17 mouse cellular contexts compared by ENCODE assay signal in the genomic region with DNA sequence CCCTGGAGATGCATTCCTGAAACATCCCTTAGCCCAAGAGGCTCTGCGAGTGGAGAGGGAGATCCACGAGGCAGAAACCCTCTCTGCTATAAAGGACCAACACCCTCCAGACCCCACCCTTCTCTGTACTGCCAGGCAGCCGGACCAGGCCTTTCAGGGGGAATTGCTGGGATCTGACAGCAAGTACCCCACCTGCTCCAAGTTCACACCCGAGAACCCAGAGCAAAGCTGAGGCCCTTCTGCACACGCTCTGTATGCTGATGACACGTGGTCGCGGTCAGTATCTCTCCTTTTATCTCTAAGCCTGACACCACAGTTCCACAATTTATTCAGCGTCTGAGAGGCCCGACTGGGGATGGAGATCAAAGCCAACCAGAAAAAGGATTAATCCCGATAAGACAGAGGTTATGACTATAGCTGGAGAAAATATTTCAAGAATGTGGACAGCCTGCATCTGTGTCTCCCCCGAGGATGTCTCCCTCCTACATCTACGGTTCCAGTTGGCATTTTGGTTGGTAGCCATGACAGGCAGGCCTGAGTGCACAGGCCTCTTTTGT.
DNase-seq lines count a peak whose midpoint lies in the region; ATAC-seq lines count a peak whose summit lies in the region.
"Had no signal": no experiment of that assay in that cellular context is flagged by ENCODE, and none has a peak within 500 bp of the region (broad histone marks: within the 10 kb centered on the region; RNA-seq: fewer than 3 reads in every experiment).

No protein-coding gene starts in this region.

- no peak for DNase-seq in limb, embryonic 10.5 days (ENCODE audit: low spot score)
- DNase-seq in embryonic facial prominence, embryonic 14.5 days (ENCODE audit: low spot score), result peak; percentile 63
- DNase-seq in midbrain, embryonic 11.5 days (ENCODE audit: low spot score, missing footprints), result no peak
- DNase-seq in yolk sac, embryonic 10.5 days (ENCODE audit: low spot score), result peak; percentile 20
- DNase-seq in thymus, postnatal 14 days, result no peak
- no peak for DNase-seq in heart, postnatal 4 days
- no peak for DNase-seq in urinary bladder, postnatal 36 days (ENCODE audit: low spot score in 2 of 2)
- DNase-seq: cerebellum, adult 18-20 months; forebrain, postnatal 0 days; heart, adult 2 months; layer of hippocampus, postnatal 36 days; thymus, postnatal 4 days had no signal

- no peaks in the 10 kb centered on the region for H3K27me3 ChIP-seq in limb, embryonic 12.5 days
- H3K27me3 ChIP-seq in limb, embryonic 10.5 days (ENCODE audit: low read depth, poor library complexity, severe bottlenecking), result no peaks in the 10 kb centered on the region
- no peaks in the 10 kb centered on the region for H3K27me3 ChIP-seq in embryonic facial prominence, embryonic 14.5 days (replicated peaks; ENCODE audit: control insufficient read depth, insufficient read depth, low read length)
- H3K27me3 ChIP-seq in midbrain, embryonic 11.5 days (ENCODE audit: control insufficient read depth, insufficient read depth, low read length), result no peaks in the 10 kb centered on the region
- H3K27me3 ChIP-seq: kidney, embryonic 15.5 days had no signal

- H3K4me2 ChIP-seq in limb, embryonic 12.5 days, result no peak overlapping the region
- H3K4me2 ChIP-seq in embryonic facial prominence, embryonic 14.5 days (ENCODE audit: low read depth, low read length), result no peak overlapping the region
- H3K4me2 ChIP-seq in midbrain, embryonic 11.5 days, result no peak overlapping the region
- H3K4me2 ChIP-seq: kidney, embryonic 15.5 days had no signal

- WGBS in limb, embryonic 12.5 days, result 51% methylated on average over 13 of the region's 13 CpGs
- 64% methylated on average over 13 of the region's 13 CpGs for WGBS in limb, embryonic 10.5 days
- WGBS in embryonic facial prominence, embryonic 14.5 days, result 44% methylated on average over 13 of the region's 13 CpGs
- WGBS in midbrain, embryonic 11.5 days, result 36% methylated on average over 13 of the region's 13 CpGs

- H3K9me3 ChIP-seq in limb, embryonic 12.5 days, result no peaks in the 10 kb centered on the region
- H3K9me3 ChIP-seq in limb, embryonic 10.5 days (replicated peaks), result no peaks in the 10 kb centered on the region
- no peaks in the 10 kb centered on the region for H3K9me3 ChIP-seq in embryonic facial prominence, embryonic 14.5 days (ENCODE audit: control insufficient read depth, low read length)
- H3K9me3 ChIP-seq in midbrain, embryonic 11.5 days (ENCODE audit: control insufficient read depth, low read length), result no peaks in the 10 kb centered on the region
- H3K9me3 ChIP-seq: kidney, embryonic 15.5 days had no signal

- H3K4me1 ChIP-seq in limb, embryonic 12.5 days (replicated peaks), result peaks cover 7% of the 10 kb centered on the region; the same call in 1 of the 2 replicates
- H3K4me1 ChIP-seq in limb, embryonic 10.5 days, result no peaks in the 10 kb centered on the region
- peaks cover 4% of the 10 kb centered on the region; the same call in 1 of the 2 replicates for H3K4me1 ChIP-seq in embryonic facial prominence, embryonic 14.5 days (ENCODE audit: control insufficient read depth, insufficient read depth, low read length)
- peaks cover 11% of the 10 kb centered on the region for H3K4me1 ChIP-seq in midbrain, embryonic 11.5 days (ENCODE audit: control insufficient read depth, insufficient read depth, low read length)

- no peak overlapping the region for H3K4me3 ChIP-seq in limb, embryonic 12.5 days (replicated peaks)
- no peak overlapping the region for H3K4me3 ChIP-seq in limb, embryonic 10.5 days
- H3K4me3 ChIP-seq in embryonic facial prominence, embryonic 14.5 days (ENCODE audit: low read depth, low read length), result no peak overlapping the region
- H3K4me3 ChIP-seq in midbrain, embryonic 11.5 days (ENCODE audit: low read depth, low read length), result no peak overlapping the region
- H3K4me3 ChIP-seq: heart, adult 2 months; kidney, embryonic 15.5 days had no signal

- 0 out of 2 replicates have a peak, but pooled peaks have one; percentile 42 for ATAC-seq in limb, embryonic 12.5 days (ENCODE audit: insufficient number of reproducible peaks, insufficient read depth, low FRiP score, low TSS enrichment, low read depth)
- ATAC-seq in embryonic facial prominence, embryonic 14.5 days (ENCODE audit: low read depth), result peak; percentile 77
- ATAC-seq in midbrain, embryonic 11.5 days (ENCODE audit: low FRiP score), result peak; percentile 66
- ATAC-seq: forebrain, postnatal 0 days; hindbrain, embryonic 16.5 days had no signal

- H3K9ac ChIP-seq in limb, embryonic 12.5 days (replicated peaks), result no peak overlapping the region
- no peak overlapping the region for H3K9ac ChIP-seq in embryonic facial prominence, embryonic 14.5 days (ENCODE audit: low read depth, low read length)
- no peak overlapping the region for H3K9ac ChIP-seq in midbrain, embryonic 11.5 days (ENCODE audit: low read length)
- H3K9ac ChIP-seq: forebrain, postnatal 0 days; kidney, embryonic 15.5 days; liver, embryonic 14.5 days had no signal

- H3K27ac ChIP-seq in limb, embryonic 12.5 days, result no peak overlapping the region
- no peak overlapping the region for H3K27ac ChIP-seq in limb, embryonic 10.5 days
- no peak overlapping the region for H3K27ac ChIP-seq in embryonic facial prominence, embryonic 14.5 days (replicated peaks; ENCODE audit: low read depth, low read length)
- no peak overlapping the region; the same call in 1 of the 2 replicates for H3K27ac ChIP-seq in midbrain, embryonic 11.5 days (ENCODE audit: low read depth, low read length)
- H3K27ac ChIP-seq: heart, adult 2 months; kidney, embryonic 15.5 days; liver, embryonic 14.5 days had no signal

- H3K36me3 ChIP-seq in limb, embryonic 12.5 days, result no peaks in the 10 kb centered on the region
- no peaks in the 10 kb centered on the region for H3K36me3 ChIP-seq in limb, embryonic 10.5 days
- H3K36me3 ChIP-seq in embryonic facial prominence, embryonic 14.5 days (ENCODE audit: control insufficient read depth, insufficient read depth, low read length), result no peaks in the 10 kb centered on the region
- no peaks in the 10 kb centered on the region for H3K36me3 ChIP-seq in midbrain, embryonic 11.5 days (ENCODE audit: control insufficient read depth, insufficient read depth, low read length)
- H3K36me3 ChIP-seq: G1E; kidney, embryonic 15.5 days had no signal

Comparison
In these comparisons a context has a peak if more than half of its experiments do, and no peak if none do; other contexts are left out.
1. DNase-seq: peak in embryonic facial prominence, embryonic 14.5 days (single experiment) and yolk sac, embryonic 10.5 days (single experiment); none in limb, embryonic 10.5 days (single experiment), midbrain, embryonic 11.5 days (single experiment), thymus, postnatal 14 days (single experiment), heart, postnatal 4 days (single experiment) and urinary bladder, postnatal 36 days (0 of 2).
2. Peak in every context shown above with its lines, with median percentiles within 50 percentile points of each other: ATAC-seq.